Mouse (Mus musculus): ENCODE measurements around the gene Lpo. TPM values are rescaled to one million over a fixed set of nuclear protein-coding genes. Genes with fewer than 3 reads are reported as not detected.
A peak's percentile ranks its signal among the peaks of the same experiment; 100 is the strongest.

Lpo gene
- total RNA-seq, 1 experiment, result not detected

DNA sequence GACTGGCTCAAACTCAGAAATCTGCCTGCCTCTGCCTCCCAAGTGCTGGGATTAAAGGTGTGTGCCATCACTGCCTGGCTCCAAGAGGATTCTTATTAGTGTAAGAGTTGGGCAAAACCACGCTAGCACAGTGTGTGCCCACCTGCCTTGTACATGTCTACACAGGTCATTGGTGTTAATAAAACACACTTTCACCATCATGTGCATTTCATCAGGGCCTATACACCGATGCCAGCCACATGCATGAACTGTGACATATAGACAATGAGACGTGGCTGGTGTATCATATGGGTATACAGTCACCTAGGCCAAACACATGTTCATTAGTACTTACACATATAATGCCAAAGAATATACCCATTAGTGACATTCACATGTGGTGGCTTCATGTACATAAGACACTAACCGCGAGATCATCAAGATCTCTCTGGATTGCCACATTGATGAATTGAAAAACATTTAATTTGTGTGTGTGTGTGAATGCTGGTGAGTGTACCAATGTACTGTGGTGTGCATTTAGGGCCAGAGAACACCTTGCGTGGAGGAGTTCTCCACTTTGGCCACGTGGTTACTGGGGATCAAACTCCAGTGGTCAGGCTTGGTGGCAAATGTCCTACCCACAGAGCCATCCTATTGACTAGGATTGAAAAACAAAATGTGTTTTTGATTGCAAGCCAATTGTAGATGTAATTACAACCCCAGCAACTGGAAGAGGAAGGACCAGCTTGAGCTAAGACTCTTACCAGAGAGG lies 69.8 kb downstream of the Lpo start:
- Histone ChIP-seq H3K4me3 (ENCODE audit: insufficient read depth in 1 of 2, low read depth in 1 of 2, low read length in 2 of 2, poor library complexity in 1 of 2, severe bottlenecking in 1 of 2) (no peak overlapping the region), H3K36me3 (ENCODE audit: control insufficient read depth, insufficient read depth, low read length, poor library complexity, severe bottlenecking) (no peaks in the 10 kb centered on the region), H3K27ac (ENCODE audit: insufficient read depth, low read depth, low read length, poor library complexity, severe bottlenecking) (no peak overlapping the region), H3K4me1 (ENCODE audit: control insufficient read depth in 2 of 2, insufficient read depth in 2 of 2, low read length in 2 of 2, poor library complexity in 1 of 2) (peaks cover 0 to 13% of the 10 kb centered on the region in 2 experiments; a peak in 1 of 4 replicates), H3K9me3 (ENCODE audit: control insufficient read depth, insufficient read depth, low read depth, low read length) (no peaks in the 10 kb centered on the region), H3K9ac (ENCODE audit: insufficient read depth, low read depth, low read length, poor library complexity, severe bottlenecking) (no peak overlapping the region)
- no peak for TF ChIP-seq CHD2 (IDR thresholded peaks at IDR 0.05; ENCODE audit: low read depth, low read length)
- in situ Hi-C loops (cut with MboI; ENCODE audit: low sequenced_read_pairs in 2 of 2, unreplicated experiment in 2 of 2), result no loop called here
- DNase-seq (ENCODE audit: low read depth, low spot score), result no peak

DNA sequence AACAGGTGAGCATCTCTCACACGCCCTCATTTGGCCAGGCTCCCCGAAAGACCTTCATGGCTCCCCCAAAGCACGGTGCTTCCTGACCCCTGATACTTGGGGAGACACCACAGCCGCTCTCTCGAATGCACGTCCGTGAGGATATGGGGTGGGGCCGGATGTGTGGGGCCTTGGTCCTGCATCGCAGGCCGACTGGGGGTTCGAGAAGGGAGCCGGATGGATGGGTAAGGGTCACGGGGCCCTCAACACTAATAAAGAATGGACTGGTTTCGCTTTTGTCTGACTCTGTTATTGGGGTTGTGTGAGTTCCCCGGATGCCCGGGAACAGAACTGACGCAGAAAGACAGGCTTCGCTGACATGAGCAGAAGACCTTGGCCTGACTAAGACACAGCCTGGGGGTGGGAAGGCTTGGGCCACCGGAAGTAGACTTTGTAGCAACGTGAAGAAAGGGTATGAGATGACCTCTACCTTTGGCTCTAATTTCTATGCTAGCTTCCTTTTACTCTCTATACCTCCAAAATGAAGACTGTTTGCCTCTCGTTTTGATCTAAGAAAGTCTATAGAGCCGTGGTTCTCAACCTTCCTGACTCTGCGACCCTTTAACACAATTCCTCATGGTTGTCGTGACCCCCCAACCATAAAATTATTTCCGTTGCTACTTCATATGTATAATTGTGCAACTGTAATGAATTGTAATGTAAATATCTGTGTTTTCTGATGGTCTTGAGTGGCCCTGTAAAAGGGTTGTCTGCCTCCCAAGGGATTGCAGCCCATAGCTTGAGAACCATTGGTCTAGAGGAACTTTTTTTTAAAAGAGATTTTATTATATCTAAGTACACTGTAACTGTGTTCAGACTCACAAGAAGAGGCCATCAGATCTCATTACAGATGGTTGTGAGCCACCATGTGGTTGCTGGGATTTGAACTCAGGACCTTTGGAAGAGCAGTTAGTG lies 70.8 kb downstream of the Lpo start:
- DNase-seq (ENCODE audit: low read depth, low spot score), result no peak
- H3K27ac ChIP-seq (ENCODE audit: insufficient read depth, low read depth, low read length, poor library complexity, severe bottlenecking), result peak overlapping the region; percentile 3; the same call in 1 of the 2 replicates
- no peaks in the 10 kb centered on the region for H3K9me3 ChIP-seq (ENCODE audit: control insufficient read depth, insufficient read depth, low read depth, low read length)
- no peak for TF ChIP-seq ZC3H11A (IDR thresholded peaks at IDR 0.05; ENCODE audit: borderline replicate concordance, low read depth, low read length)
- TF ChIP-seq CHD2 (IDR thresholded peaks at IDR 0.05; ENCODE audit: low read depth, low read length), result no peak
- H3K9ac ChIP-seq (ENCODE audit: insufficient read depth, low read depth, low read length, poor library complexity, severe bottlenecking), result peak overlapping the region; percentile 54; the same call in 1 of the 2 replicates
- H3K4me3 ChIP-seq (ENCODE audit: insufficient read depth in 1 of 2, low read depth in 1 of 2, low read length in 2 of 2, poor library complexity in 1 of 2, severe bottlenecking in 1 of 2), result peak overlapping the region; percentile 20 to 38
- no peaks in the 10 kb centered on the region for H3K36me3 ChIP-seq (ENCODE audit: control insufficient read depth, insufficient read depth, low read length, poor library complexity, severe bottlenecking)
- in situ Hi-C loops (cut with MboI; ENCODE audit: low sequenced_read_pairs in 2 of 2, unreplicated experiment in 2 of 2), result no loop called here
- peaks cover 0 to 9% of the 10 kb centered on the region in 2 experiments; a peak in 2 of 4 replicates for H3K4me1 ChIP-seq (ENCODE audit: control insufficient read depth in 2 of 2, insufficient read depth in 2 of 2, low read length in 2 of 2, poor library complexity in 1 of 2)

Other genes starting within 250 kb of the Lpo start
- gene Mtmr4, start 236.1 kb downstream of the Lpo start, total RNA-seq (2012; rRNA removed), result 26.2 and 27.7 TPM in 2 replicates
- gene Hsf5, start 211.1 kb downstream of the Lpo start, total RNA-seq (2012; rRNA removed), result 0.32 and 0.40 TPM in 2 replicates
- gene Rnf43, start 165.6 kb downstream of the Lpo start, total RNA-seq (2012; rRNA removed), result 1.1 and 1.2 TPM in 2 replicates
- 178 and 220 TPM in 2 replicates for gene Supt4a, start 90.7 kb downstream of the Lpo start, total RNA-seq (2012; rRNA removed)
- 1.8 and 5.2 TPM in 2 replicates for gene Tspoap1, start 67.7 kb downstream of the Lpo start, total RNA-seq (2012; rRNA removed)
- gene Mpo, start 34.7 kb downstream of the Lpo start, total RNA-seq (2012; rRNA removed), result not detected in 2 replicates
- gene Mks1, start 24.9 kb upstream of the Lpo start, total RNA-seq (2012; rRNA removed), result 14.2 and 21.1 TPM in 2 replicates
- 0.31 and 0.53 TPM in 2 replicates for gene Epx, start 47.2 kb upstream of the Lpo start, total RNA-seq (2012; rRNA removed)
- not detected in 2 replicates for gene Olfr462, start 64.0 kb upstream of the Lpo start, total RNA-seq (2012; rRNA removed)
- gene Olfr463, start 69.1 kb upstream of the Lpo start, total RNA-seq (2012; rRNA removed), result not detected in 2 replicates
- not detected in 2 replicates for gene Olfr464, start 92.7 kb upstream of the Lpo start, total RNA-seq (2012; rRNA removed)
- gene Dynll2, start 159.2 kb upstream of the Lpo start, total RNA-seq (2012; rRNA removed), result 18.3 and 35.8 TPM in 2 replicates
- gene Srsf1, start 219.1 kb upstream of the Lpo start, total RNA-seq (2012; rRNA removed), result 369 and 432 TPM in 2 replicates
- 12.6 and 13.2 TPM in 2 replicates for gene Vezf1, start 240.0 kb upstream of the Lpo start, total RNA-seq (2012; rRNA removed)